Mouse (Mus musculus): ENCODE measurements around the gene Spata5. TPM values are rescaled to one million over a fixed set of nuclear protein-coding genes. Genes with fewer than 3 reads are reported as not detected.
"Not testable (repeated sequence)": the region's sequence is repeated elsewhere in the genome, so short reads cannot be mapped to it uniquely, and the experiment has no call there.

Gene Spata5
- polyA plus RNA-seq, 1 experiment from 2014 or later: 21.4 TPM

GRCm38 (mm10) chr3:37516379-37516778 lies 96.7 kb downstream of the Spata5 start:
- Histone ChIP-seq H3K4me1 (peaks cover 6% of the 10 kb centered on the region), H3K4me3 (no peak overlapping the region), H3K9me3 (no peaks in the 10 kb centered on the region), H3K9ac (no peak overlapping the region), H3K27ac (replicated peaks) (no peak overlapping the region), H3K4me2 (no peak overlapping the region), H3K27me3 (replicated peaks) (no peaks in the 10 kb centered on the region), H3K36me3 (no peaks in the 10 kb centered on the region)
- no peak for ATAC-seq (ENCODE audit: extremely low read depth, insufficient number of reproducible peaks, low FRiP score, low TSS enrichment)
- WGBS: 83% methylated on average over 2 of the region's 2 CpGs

- ATAC-seq (ENCODE audit: extremely low read depth, insufficient number of reproducible peaks, low FRiP score, low TSS enrichment): no peak
- H3K4me3 ChIP-seq: no peak overlapping the region
- peaks cover 6% of the 10 kb centered on the region for H3K4me1 ChIP-seq
- no peak overlapping the region for H3K9ac ChIP-seq
- no peaks in the 10 kb centered on the region for H3K36me3 ChIP-seq
- no peaks in the 10 kb centered on the region for H3K27me3 ChIP-seq (replicated peaks)
- no peak overlapping the region for H3K27ac ChIP-seq (replicated peaks)
- H3K9me3 ChIP-seq: no peaks in the 10 kb centered on the region
- no peak overlapping the region for H3K4me2 ChIP-seq
Measured at GRCm38 (mm10) chr3:37518611-37519010, 98.9 kb downstream of the Spata5 start.

- peaks cover 6% of the 10 kb centered on the region for H3K4me1 ChIP-seq
- H3K4me2 ChIP-seq: no peak overlapping the region
- no peak overlapping the region for H3K27ac ChIP-seq (replicated peaks)
- H3K36me3 ChIP-seq: no peaks in the 10 kb centered on the region
- H3K9me3 ChIP-seq: no peaks in the 10 kb centered on the region
- no peak overlapping the region for H3K9ac ChIP-seq
- no peak for ATAC-seq (ENCODE audit: extremely low read depth, insufficient number of reproducible peaks, low FRiP score, low TSS enrichment)
- 53% methylated on average over 3 of the region's 3 CpGs for WGBS
- no peaks in the 10 kb centered on the region for H3K27me3 ChIP-seq (replicated peaks)
- H3K4me3 ChIP-seq: no peak overlapping the region
Measured at GRCm38 (mm10) chr3:37520334-37521023, 100.8 kb downstream of the Spata5 start.

GRCm38 (mm10) chr3:37532079-37532478 lies 112.4 kb downstream of the Spata5 start:
- H3K4me2 ChIP-seq: no peak overlapping the region

GRCm38 (mm10) chr3:37540701-37541100 lies 121.0 kb downstream of the Spata5 start:
- peaks cover 12% of the 10 kb centered on the region for H3K36me3 ChIP-seq
- not testable (repeated sequence) for H3K9ac ChIP-seq; H3K4me2 ChIP-seq; ATAC-seq (ENCODE audit: extremely low read depth, insufficient number of reproducible peaks, low FRiP score, low TSS enrichment); H3K27me3 ChIP-seq (replicated peaks); H3K4me3 ChIP-seq; H3K4me1 ChIP-seq; H3K27ac ChIP-seq (replicated peaks)
- H3K9me3 ChIP-seq: peaks cover 20% of the 10 kb centered on the region
- 93% methylated on average over 2 of the region's 2 CpGs for WGBS

More at GRCm38 (mm10) chr3:37532079-37532478, 112.4 kb downstream of the Spata5 start:
- peaks cover 6% of the 10 kb centered on the region; the same call in 1 of the 2 replicates for H3K9me3 ChIP-seq
- no peak overlapping the region for H3K9ac ChIP-seq
- H3K4me3 ChIP-seq: no peak overlapping the region
- H3K4me1 ChIP-seq: peaks cover 3% of the 10 kb centered on the region; the same call in 1 of the 2 replicates
- H3K36me3 ChIP-seq: peaks cover 17% of the 10 kb centered on the region
- H3K27ac ChIP-seq (replicated peaks): no peak overlapping the region
- ATAC-seq (ENCODE audit: extremely low read depth, insufficient number of reproducible peaks, low FRiP score, low TSS enrichment): no peak
- no peaks in the 10 kb centered on the region for H3K27me3 ChIP-seq (replicated peaks)

- Histone ChIP-seq H3K27me3 (replicated peaks) (no peaks in the 10 kb centered on the region), H3K36me3 (0 out of 2 replicates have a peak, but pooled peaks cover 3% of the 10 kb centered on the region), H3K27ac (replicated peaks) (no peak overlapping the region), H3K4me1 (no peaks in the 10 kb centered on the region), H3K9me3 (no peaks in the 10 kb centered on the region), H3K4me3 (no peak overlapping the region), H3K4me2 (no peak overlapping the region), H3K9ac (no peak overlapping the region)
- WGBS: 80% methylated on average over 4 of the region's 4 CpGs
- no peak for ATAC-seq (ENCODE audit: extremely low read depth, insufficient number of reproducible peaks, low FRiP score, low TSS enrichment)
Measured at GRCm38 (mm10) chr3:37546351-37546750, 126.7 kb downstream of the Spata5 start.

GRCm38 (mm10) chr3:37550190-37550589 lies 130.5 kb downstream of the Spata5 start:
- 83% methylated on average over 3 of the region's 3 CpGs for WGBS
- Histone ChIP-seq H3K4me2 (no peak overlapping the region), H3K4me3 (no peak overlapping the region), H3K4me1 (no peaks in the 10 kb centered on the region), H3K9ac (no peak overlapping the region), H3K9me3 (no peaks in the 10 kb centered on the region), H3K27ac (replicated peaks) (no peak overlapping the region), H3K27me3 (replicated peaks) (no peaks in the 10 kb centered on the region), H3K36me3 (no peaks in the 10 kb centered on the region)
- ATAC-seq (ENCODE audit: extremely low read depth, insufficient number of reproducible peaks, low FRiP score, low TSS enrichment): no peak

- Histone ChIP-seq H3K27me3 (replicated peaks) (no peaks in the 10 kb centered on the region), H3K4me2 (no peak overlapping the region), H3K9ac (no peak overlapping the region), H3K36me3 (no peaks in the 10 kb centered on the region), H3K9me3 (no peaks in the 10 kb centered on the region), H3K4me3 (no peak overlapping the region), H3K27ac (replicated peaks) (no peak overlapping the region), H3K4me1 (no peaks in the 10 kb centered on the region)
- ATAC-seq (ENCODE audit: extremely low read depth, insufficient number of reproducible peaks, low FRiP score, low TSS enrichment): no peak
- WGBS: 65% methylated on average over 1 of the region's 1 CpGs
Measured at GRCm38 (mm10) chr3:37550594-37550993, 130.9 kb downstream of the Spata5 start.

GRCm38 (mm10) chr3:37551486-37551885 lies 131.8 kb downstream of the Spata5 start:
- ATAC-seq (ENCODE audit: extremely low read depth, insufficient number of reproducible peaks, low FRiP score, low TSS enrichment): no peak
- Histone ChIP-seq H3K27ac (replicated peaks) (no peak overlapping the region), H3K4me2 (no peak overlapping the region), H3K36me3 (no peaks in the 10 kb centered on the region), H3K9me3 (no peaks in the 10 kb centered on the region), H3K4me1 (peaks cover 7% of the 10 kb centered on the region), H3K4me3 (no peak overlapping the region), H3K27me3 (replicated peaks) (no peaks in the 10 kb centered on the region), H3K9ac (no peak overlapping the region)
- 87% methylated on average over 1 of the region's 1 CpGs for WGBS

- H3K27ac ChIP-seq (replicated peaks): no peak overlapping the region
- 78% methylated on average over 3 of the region's 3 CpGs for WGBS
- no peak for ATAC-seq (ENCODE audit: extremely low read depth, insufficient number of reproducible peaks, low FRiP score, low TSS enrichment)
Measured at GRCm38 (mm10) chr3:37552244-37552643, 132.5 kb downstream of the Spata5 start.

GRCm38 (mm10) chr3:37553371-37554033 lies 133.8 kb downstream of the Spata5 start:
- H3K9me3 ChIP-seq: no peaks in the 10 kb centered on the region
- H3K4me3 ChIP-seq: no peak overlapping the region
- H3K9ac ChIP-seq: no peak overlapping the region
- WGBS: 76% methylated on average over 1 of the region's 1 CpGs
- H3K27me3 ChIP-seq (replicated peaks): no peaks in the 10 kb centered on the region
- H3K36me3 ChIP-seq: no peaks in the 10 kb centered on the region
- no peak overlapping the region for H3K27ac ChIP-seq (replicated peaks)
- H3K4me1 ChIP-seq: peaks cover 27% of the 10 kb centered on the region
- ATAC-seq (ENCODE audit: extremely low read depth, insufficient number of reproducible peaks, low FRiP score, low TSS enrichment): no peak
- H3K4me2 ChIP-seq: no peak overlapping the region

More at GRCm38 (mm10) chr3:37552244-37552643, 132.5 kb downstream of the Spata5 start:
- peaks cover 15% of the 10 kb centered on the region for H3K4me1 ChIP-seq
- H3K4me3 ChIP-seq: no peak overlapping the region
- no peaks in the 10 kb centered on the region for H3K27me3 ChIP-seq (replicated peaks)
- no peak overlapping the region for H3K4me2 ChIP-seq
- no peak overlapping the region for H3K9ac ChIP-seq
- H3K36me3 ChIP-seq: no peaks in the 10 kb centered on the region
- no peaks in the 10 kb centered on the region for H3K9me3 ChIP-seq

Measured in heart, embryonic 13.5 days (tissue).